ENCODE assay signal across 14 mouse cellular contexts in the genomic region with DNA sequence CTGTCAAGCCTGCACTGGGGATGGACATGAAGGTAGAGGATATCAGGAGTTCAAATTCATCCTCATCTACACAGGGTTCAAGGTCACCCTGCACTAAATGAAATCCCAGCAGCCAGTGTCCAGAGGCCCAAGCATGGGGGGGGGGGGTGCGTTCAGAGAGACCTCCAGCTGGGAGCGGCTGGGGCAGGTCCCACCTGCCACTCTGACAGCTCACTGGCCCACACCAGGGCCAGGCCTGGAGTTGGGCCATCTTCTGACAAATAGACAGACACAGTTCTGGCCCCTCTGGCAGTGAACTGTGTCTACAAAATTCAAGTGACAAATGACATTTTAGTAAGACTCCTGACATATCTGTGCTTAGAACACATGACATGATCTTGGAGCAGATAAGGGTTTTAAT.
DNase-seq lines count a peak whose midpoint lies in the region; ATAC-seq and TF ChIP-seq lines count a peak whose summit lies in the region.
"Had no signal": no experiment of that assay in that cellular context is flagged by ENCODE, and none has a peak within 500 bp of the region (broad histone marks: within the 10 kb centered on the region; RNA-seq: fewer than 3 reads in every experiment).

No protein-coding gene starts in this region.

- peak overlapping the region; percentile 73; the same call in 1 of the 2 replicates for H3K27ac ChIP-seq in forebrain, embryonic 12.5 days
- H3K27ac ChIP-seq in forebrain, postnatal 0 days (ENCODE audit: low read depth, low read length) = no peak overlapping the region
- peak overlapping the region; percentile 9 for H3K27ac ChIP-seq in kidney, embryonic 15.5 days
- peak overlapping the region; percentile 9; the same call in 1 of the 2 replicates for H3K27ac ChIP-seq in neural tube, embryonic 13.5 days (replicated peaks)
- H3K27ac ChIP-seq in neural tube, embryonic 15.5 days (replicated peaks) = no peak overlapping the region
- H3K27ac ChIP-seq: limb, embryonic 13.5 days; neural tube, embryonic 12.5 days had no signal

- ATAC-seq in forebrain, embryonic 12.5 days (ENCODE audit: low FRiP score) = no peak
- no peak for ATAC-seq in forebrain, postnatal 0 days
- no peak for ATAC-seq in kidney, embryonic 15.5 days (replicated peaks; ENCODE audit: low FRiP score)
- ATAC-seq in neural tube, embryonic 13.5 days (ENCODE audit: low read depth) = no peak
- ATAC-seq in neural tube, embryonic 15.5 days (ENCODE audit: low FRiP score) = no peak

- TF ChIP-seq CTCF in forebrain, postnatal 0 days (IDR thresholded peaks at IDR 0.05; ENCODE audit: low read depth) = no peak

- no peaks in the 10 kb centered on the region for H3K36me3 ChIP-seq in forebrain, embryonic 12.5 days (replicated peaks)
- H3K36me3 ChIP-seq in forebrain, postnatal 0 days (ENCODE audit: insufficient read depth) = no peaks in the 10 kb centered on the region
- no peaks in the 10 kb centered on the region for H3K36me3 ChIP-seq in kidney, embryonic 15.5 days
- H3K36me3 ChIP-seq in neural tube, embryonic 13.5 days = no peaks in the 10 kb centered on the region
- no peaks in the 10 kb centered on the region for H3K36me3 ChIP-seq in neural tube, embryonic 15.5 days
- H3K36me3 ChIP-seq: limb, embryonic 13.5 days; neural tube, embryonic 12.5 days had no signal

- H3K4me3 ChIP-seq in forebrain, embryonic 12.5 days (replicated peaks) = no peak overlapping the region
- H3K4me3 ChIP-seq in forebrain, postnatal 0 days (ENCODE audit: low read depth, low read length) = no peak overlapping the region
- no peak overlapping the region for H3K4me3 ChIP-seq in kidney, embryonic 15.5 days (replicated peaks)
- no peak overlapping the region for H3K4me3 ChIP-seq in neural tube, embryonic 13.5 days
- no peak overlapping the region for H3K4me3 ChIP-seq in neural tube, embryonic 15.5 days (replicated peaks)
- H3K4me3 ChIP-seq: limb, embryonic 13.5 days; neural tube, embryonic 12.5 days had no signal

- peaks cover 5% of the 10 kb centered on the region; the same call in 1 of the 2 replicates for H3K9me3 ChIP-seq in forebrain, embryonic 12.5 days
- H3K9me3 ChIP-seq in forebrain, postnatal 0 days (ENCODE audit: low read length) = peaks cover 14% of the 10 kb centered on the region; the same call in 1 of the 2 replicates
- H3K9me3 ChIP-seq in kidney, embryonic 15.5 days (replicated peaks) = no peaks in the 10 kb centered on the region
- peaks cover 10% of the 10 kb centered on the region for H3K9me3 ChIP-seq in neural tube, embryonic 13.5 days
- 0 out of 2 replicates have a peak, but pooled peaks cover 5% of the 10 kb centered on the region for H3K9me3 ChIP-seq in neural tube, embryonic 15.5 days (replicated peaks)

- no peak for DNase-seq in forebrain, postnatal 0 days
- DNase-seq in kidney, postnatal 36 days = no peak
- DNase-seq in neural tube, embryonic 10.5 days (ENCODE audit: extremely low spot score, low spot score) = no peak
- DNase-seq in lung, postnatal 36 days = peak; percentile 29
- DNase-seq: adrenal gland, postnatal 36 days; cerebellum, adult 9-11 months; kidney, adult 18-20 months; right cerebral cortex, postnatal 4 days had no signal

- H3K4me2 ChIP-seq in forebrain, embryonic 12.5 days = no peak overlapping the region
- H3K4me2 ChIP-seq in forebrain, postnatal 0 days (ENCODE audit: low read depth) = no peak overlapping the region
- H3K4me2 ChIP-seq in kidney, embryonic 15.5 days = no peak overlapping the region
- no peak overlapping the region for H3K4me2 ChIP-seq in neural tube, embryonic 13.5 days
- H3K4me2 ChIP-seq in neural tube, embryonic 15.5 days = no peak overlapping the region
- H3K4me2 ChIP-seq: limb, embryonic 13.5 days; neural tube, embryonic 12.5 days had no signal

- H3K27me3 ChIP-seq in forebrain, embryonic 12.5 days = peaks cover 7% of the 10 kb centered on the region; the same call in 1 of the 2 replicates
- H3K27me3 ChIP-seq in forebrain, postnatal 0 days (ENCODE audit: insufficient read depth, low read length) = no peaks in the 10 kb centered on the region
- no peaks in the 10 kb centered on the region for H3K27me3 ChIP-seq in kidney, embryonic 15.5 days
- H3K27me3 ChIP-seq in neural tube, embryonic 13.5 days = no peaks in the 10 kb centered on the region
- no peaks in the 10 kb centered on the region for H3K27me3 ChIP-seq in neural tube, embryonic 15.5 days (replicated peaks)

- 65% methylated on average over 2 of the region's 2 CpGs for WGBS in forebrain, embryonic 12.5 days
- 24% methylated on average over 2 of the region's 2 CpGs for WGBS in forebrain, postnatal 0 days
- WGBS in kidney, embryonic 15.5 days = 56% methylated on average over 2 of the region's 2 CpGs
- 70% methylated on average over 2 of the region's 2 CpGs for WGBS in neural tube, embryonic 13.5 days
- 53% methylated on average over 2 of the region's 2 CpGs for WGBS in neural tube, embryonic 15.5 days

- no peak overlapping the region for H3K9ac ChIP-seq in forebrain, embryonic 12.5 days
- no peak overlapping the region for H3K9ac ChIP-seq in forebrain, postnatal 0 days
- H3K9ac ChIP-seq in kidney, embryonic 15.5 days = no peak overlapping the region
- no peak overlapping the region for H3K9ac ChIP-seq in neural tube, embryonic 13.5 days
- no peak overlapping the region for H3K9ac ChIP-seq in neural tube, embryonic 15.5 days (replicated peaks)
- H3K9ac ChIP-seq: limb, embryonic 13.5 days; neural tube, embryonic 12.5 days had no signal

- H3K4me1 ChIP-seq in forebrain, embryonic 12.5 days = peaks cover 59% of the 10 kb centered on the region
- peaks cover 16% of the 10 kb centered on the region; the same call in 1 of the 2 replicates for H3K4me1 ChIP-seq in forebrain, postnatal 0 days (ENCODE audit: insufficient read depth)
- peaks cover 60% of the 10 kb centered on the region for H3K4me1 ChIP-seq in kidney, embryonic 15.5 days
- H3K4me1 ChIP-seq in neural tube, embryonic 13.5 days (replicated peaks) = peaks cover 44% of the 10 kb centered on the region
- H3K4me1 ChIP-seq in neural tube, embryonic 15.5 days = peaks cover 35% of the 10 kb centered on the region

Comparison
In these comparisons a context has a peak if more than half of its experiments do, and no peak if none do; other contexts are left out.
1. H3K27ac ChIP-seq: peak in forebrain, embryonic 12.5 days (single experiment), kidney, embryonic 15.5 days (single experiment) and neural tube, embryonic 13.5 days (single experiment); none in forebrain, postnatal 0 days (single experiment) and neural tube, embryonic 15.5 days (single experiment).